Mouse (Mus musculus): ENCODE measurements around the gene Helq.

Gene Helq

DNA sequence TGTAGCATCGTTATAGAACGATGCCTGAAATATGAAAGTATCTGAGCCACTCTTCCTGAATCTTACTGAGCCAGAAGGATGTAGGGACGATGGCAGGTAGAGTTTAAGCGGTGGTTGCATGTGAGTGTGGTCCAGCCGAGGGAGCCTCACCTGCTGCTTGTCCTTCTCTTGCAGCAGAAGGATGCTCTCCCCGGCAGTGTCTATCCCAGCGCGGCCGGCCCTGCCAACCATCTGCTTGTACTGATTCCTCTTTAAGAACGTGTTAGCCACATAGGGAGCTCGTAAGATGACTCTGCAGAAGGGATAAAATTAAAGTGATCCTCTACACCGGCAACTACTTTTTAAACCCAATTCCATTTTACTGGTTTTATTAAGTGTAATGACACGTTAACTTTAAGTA lies 19.4 kb downstream of the Helq start:
- in situ Hi-C loops (cut with MboI), result no loop called here

DNA sequence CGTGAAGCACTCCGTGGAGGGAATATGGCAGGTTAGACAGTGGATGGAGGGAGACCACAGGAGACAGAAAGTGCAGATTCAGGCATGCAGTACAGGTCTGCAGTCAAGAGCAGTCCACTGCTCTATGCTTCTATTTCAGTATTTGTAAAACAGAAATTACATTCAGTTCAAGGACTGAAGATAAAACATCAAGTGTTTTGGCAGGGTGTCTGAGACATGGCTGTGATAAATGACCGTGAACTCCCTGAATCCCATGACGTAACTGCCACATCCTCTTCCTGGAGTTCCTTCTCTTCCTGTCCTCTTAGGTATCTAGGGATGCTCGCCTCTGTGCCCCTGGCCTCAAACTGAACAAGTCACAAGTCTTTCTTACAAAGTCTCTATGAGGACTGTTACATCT lies 21.5 kb downstream of the Helq start:
- in situ Hi-C loops (cut with MboI), result no loop called here

DNA sequence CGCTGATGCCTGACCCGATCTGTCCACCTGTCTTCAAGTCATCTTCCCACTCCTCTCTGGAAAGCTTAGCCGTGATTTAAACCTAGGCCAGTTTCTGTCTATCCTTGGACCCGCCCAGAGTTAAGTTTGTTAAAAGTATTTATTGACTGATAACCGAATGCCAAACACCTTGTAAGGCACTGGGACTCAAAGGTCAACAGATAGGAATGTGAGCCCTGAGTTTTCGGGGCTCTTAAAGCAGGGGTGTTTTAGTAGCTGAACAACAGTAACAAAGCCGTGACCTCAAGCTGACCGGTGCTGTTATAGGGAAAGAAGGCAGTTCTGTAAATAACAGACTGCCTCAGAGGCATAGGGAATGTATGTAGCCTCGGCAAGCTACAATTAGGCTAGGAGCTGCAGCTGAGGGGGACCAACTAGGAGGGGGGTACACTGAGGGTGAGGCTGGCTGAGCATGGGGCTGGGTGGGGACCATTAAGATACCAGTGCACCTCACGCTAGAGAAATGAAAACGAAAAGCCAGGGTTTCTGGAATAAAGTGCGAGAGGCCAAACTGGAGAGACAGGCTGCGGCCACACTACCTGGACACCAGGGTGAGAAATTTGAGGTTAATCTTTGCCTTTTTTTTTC lies 22.5 kb downstream of the Helq start:
- in situ Hi-C loops (cut with MboI), result no loop called here

DNA sequence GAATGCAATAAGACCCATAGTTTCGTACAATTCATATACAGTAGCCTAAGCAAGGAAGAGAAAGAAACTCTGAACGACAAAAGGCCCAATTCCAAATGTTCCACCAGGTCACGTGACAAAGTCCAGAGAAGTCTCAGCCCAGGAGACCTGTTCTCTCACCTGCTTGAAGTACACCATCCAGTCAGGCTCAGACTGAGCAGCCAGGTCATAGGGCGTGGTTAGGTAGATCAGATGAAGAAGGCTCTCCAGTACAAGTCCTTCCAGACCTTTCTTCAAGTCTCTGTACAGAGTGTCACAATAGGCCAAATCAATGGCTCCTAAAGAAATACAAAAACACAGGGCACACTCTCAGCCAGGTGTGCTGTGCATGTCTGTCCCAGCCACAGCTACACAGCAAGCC lies 26.8 kb downstream of the Helq start:
- in situ Hi-C loops (cut with MboI), result no loop called here

DNA sequence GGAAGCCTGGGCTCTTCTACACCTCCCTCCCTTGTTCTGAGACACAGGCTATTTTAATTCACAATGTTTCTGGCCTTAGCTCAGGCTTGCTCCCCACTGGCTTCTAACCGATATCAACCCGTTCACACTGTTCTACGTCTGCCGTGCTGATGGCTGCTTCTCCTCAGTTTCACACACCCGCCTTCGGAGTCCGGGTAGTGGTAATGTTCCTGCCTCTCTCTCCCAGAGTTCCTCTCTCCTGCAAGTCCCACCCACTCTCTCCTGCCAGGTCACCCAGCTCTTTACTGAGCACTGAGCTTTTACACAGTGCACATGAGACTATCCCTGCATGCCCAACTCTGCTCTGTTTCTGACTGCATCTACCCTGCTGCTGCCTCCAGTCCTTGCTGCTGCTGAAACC lies 32.4 kb downstream of the Helq start:
- in situ Hi-C loops (cut with MboI), result no loop called here

DNA sequence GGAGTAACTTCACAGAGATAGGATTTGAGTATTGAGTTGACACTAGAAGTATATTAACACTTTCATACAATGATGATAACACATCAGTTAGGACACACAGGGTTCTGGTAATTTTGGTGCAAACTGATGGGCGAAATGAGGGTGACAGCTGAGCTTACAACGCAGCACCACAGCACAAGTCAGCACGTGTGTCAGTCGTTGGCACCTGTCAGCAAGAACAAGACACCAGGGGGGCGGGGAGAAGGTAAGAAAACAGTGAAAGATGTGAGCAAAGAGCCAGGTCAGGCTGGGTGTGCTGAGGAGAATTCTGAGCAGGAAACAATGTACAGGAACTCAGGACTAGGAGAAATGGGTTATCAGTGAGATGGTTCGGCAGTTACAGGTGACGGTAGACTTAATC lies 36.7 kb downstream of the Helq start:
- in situ Hi-C loops (cut with MboI), result no loop called here

DNA sequence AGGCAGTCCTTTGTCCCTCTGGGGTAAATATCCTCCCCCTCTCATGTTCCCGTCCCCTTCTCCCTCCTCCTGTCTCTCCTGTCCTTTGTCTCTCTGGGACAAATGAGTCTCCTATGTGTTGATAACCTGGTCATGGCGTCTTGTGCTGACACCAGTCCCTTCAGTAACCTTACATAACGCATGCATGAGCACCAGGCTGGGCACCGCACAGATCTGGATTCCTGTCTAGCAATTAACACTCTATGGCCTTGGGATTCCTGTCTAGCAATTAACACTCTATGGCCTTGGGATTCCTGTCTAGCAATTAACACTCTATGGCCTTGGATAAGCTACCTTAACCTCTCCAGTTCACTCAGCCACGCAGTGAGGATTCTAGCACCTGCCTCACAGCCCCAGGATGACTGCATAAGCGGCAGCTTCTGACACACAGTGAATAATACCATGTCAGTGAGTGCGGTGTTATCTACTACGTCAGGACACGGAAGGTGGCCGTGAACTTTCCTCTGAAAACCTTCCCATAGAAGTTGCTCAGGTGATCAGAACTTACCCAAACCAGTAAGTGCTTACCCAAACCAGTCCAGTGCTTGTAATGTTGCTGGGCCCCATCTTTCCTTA lies 38.2 kb downstream of the Helq start:
- in situ Hi-C loops (cut with MboI), result no loop called here

DNA sequence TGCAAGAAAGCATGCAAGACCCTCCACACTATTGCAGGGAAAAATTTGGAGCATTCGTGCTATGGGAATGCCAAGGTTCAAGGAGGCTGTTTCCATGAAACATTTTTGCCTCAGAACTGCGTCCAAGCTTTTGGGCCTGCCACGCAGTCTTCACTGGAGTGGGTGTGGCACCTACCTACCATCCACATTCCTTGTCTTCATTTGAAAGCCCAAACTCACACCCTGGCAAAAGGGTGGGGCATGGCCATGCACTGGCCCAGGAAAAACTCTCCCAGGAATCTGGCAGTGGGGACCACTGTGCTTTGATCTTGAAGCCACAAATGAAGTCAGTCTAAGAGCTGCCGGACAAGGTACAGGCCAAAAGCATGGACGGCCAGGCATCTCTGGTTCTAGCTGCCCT lies 40.3 kb downstream of the Helq start:
- in situ Hi-C loops (cut with MboI), result no loop called here

DNA sequence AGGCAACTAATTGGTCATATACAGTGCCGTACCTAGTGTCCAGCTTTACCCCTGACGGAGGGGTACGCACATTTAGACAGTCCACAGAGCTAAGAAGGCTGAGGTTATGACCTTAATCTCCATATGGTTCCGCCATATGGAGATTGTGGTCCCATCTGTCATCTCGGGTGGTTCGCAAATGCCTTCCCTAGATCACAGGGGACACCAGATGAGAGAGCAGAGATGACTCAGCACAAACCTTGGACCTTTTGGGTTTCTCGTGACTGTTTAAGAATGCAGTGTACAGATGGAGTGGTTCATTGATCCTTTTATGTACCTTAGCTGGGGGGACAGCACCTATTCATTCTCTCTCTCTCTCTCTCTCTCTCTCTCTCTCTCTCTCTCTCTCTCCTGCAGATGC lies 45.0 kb downstream of the Helq start:
- in situ Hi-C loops (cut with MboI), result no loop called here

DNA sequence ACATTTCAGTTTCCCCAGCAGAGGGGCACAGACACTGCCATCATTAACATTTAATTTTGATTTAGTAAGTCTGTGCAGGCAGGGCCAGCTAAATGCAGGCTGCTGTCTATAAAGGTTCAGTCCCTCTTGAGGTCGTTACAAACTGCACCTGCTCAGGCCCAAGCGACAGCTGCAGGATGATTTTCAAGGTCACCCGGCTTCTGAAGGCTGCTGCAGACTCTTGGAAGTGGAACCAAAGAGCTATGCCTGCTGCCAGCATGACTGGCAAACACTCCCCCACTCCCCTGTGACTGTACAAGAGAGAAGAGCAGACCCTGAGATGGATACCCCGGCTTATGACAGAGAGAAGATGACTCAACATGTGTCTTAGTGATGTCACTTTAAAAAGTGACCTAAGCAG lies 46.7 kb downstream of the Helq start:
- in situ Hi-C loops (cut with MboI), result no loop called here

DNA sequence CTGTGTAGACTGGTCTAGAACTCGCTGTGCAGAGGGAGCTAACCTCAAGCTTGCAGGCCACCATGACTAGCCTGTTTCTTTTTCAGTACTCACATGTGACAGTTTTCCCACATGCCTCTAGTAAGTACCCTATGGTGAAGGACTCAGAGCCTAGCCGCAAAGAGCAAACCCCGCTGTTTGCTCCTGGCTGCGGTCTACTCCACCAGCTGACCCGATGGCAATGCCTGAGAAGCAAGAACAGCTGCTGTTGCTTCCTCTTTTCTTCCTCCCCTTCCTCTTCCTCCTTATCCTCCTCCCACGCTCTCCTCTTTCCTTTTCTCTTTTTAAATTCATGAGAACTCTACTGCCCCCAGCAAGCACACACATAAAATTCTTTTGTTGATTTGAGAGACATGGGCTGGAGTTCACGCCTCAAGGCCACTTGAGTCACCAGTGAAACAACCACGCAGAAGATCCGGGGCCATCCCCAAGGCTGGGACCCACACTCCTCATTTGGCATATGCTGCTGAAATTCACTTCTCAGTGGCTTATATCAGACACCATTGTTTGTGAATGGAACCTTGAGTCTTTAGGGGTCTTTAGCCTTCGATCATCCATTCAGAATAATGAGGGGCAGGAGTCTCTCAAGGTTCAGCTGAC lies 47.7 kb downstream of the Helq start:
- in situ Hi-C loops (cut with MboI), result no loop called here

DNA sequence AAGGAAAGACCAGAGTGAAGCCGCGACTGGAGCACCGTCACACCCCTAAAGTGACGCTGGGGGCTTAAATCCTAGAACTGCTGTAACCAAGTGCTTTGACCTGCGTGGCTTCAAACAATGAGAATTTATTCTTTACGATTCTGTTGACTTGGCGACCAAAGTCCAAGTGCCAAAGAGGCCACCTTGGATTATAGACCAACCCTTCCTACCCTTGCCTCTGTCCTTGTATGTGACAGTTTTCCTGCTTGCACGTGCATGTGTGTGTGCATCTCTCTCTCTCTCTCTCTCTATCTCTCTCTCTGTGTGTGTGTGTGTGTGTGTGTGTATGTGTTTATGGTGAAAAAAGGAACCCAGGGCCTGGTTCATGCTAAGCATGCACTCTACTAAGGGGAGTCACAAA lies 59.6 kb downstream of the Helq start:
- in situ Hi-C loops (cut with MboI), result no loop called here

DNA sequence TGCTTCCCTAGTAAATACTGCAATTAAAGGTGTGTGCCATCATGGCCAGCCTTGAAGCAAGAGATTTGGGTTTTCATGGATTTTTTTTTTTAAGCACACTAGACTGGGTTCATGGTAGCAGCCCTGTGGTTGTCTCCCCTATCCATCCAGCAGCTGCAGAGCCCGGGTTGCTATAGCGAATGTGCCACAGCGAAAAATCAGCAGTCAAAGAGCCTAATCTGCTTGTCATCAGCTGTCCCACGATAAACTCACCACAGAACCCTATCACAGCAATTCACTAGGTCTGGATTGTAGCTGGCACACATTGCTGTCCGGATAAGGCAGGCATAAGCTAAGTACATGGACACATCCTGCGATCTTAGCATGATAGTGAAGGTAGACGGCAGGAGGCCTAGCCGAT lies 61.5 kb downstream of the Helq start:
- in situ Hi-C loops (cut with MboI), result no loop called here

DNA sequence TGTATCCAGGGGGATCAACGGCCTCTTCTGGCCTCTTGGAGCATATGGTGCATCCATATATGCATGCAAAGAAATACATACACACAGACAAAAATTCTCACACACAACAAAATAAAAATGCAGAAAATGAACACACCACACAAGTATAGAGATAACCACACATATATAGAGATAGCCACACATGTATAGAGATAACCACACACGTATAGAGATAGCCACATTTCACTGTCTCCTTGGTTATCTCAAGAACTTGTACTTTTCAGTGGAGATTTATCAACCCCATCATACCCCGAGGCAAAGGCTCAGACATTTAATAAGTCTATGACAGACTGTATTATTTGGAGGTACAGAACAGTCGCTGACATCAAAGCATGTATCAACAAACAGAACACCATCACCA lies 63.9 kb downstream of the Helq start:
- in situ Hi-C loops (cut with MboI), result no loop called here

DNA sequence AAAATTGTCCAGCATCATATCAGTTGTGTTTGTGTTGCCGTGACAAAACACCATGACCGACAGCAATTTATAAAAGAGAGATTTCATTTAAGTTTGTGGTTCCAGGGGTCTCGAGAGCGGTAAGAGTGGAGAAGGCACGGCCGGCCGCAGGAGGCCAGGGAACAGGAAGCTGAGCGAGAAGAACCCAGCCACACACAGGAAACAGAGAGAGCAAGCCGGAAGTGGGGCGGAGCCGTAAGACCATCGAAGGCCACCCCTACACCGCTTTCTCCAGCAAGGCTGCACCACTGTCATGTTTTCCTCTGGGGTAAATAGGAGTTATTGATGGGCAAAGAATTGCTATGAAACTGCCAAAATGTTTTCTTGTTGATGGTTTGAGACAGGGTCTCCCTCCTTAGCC lies 69.6 kb downstream of the Helq start:
- in situ Hi-C loops (cut with MboI), result no loop called here

DNA sequence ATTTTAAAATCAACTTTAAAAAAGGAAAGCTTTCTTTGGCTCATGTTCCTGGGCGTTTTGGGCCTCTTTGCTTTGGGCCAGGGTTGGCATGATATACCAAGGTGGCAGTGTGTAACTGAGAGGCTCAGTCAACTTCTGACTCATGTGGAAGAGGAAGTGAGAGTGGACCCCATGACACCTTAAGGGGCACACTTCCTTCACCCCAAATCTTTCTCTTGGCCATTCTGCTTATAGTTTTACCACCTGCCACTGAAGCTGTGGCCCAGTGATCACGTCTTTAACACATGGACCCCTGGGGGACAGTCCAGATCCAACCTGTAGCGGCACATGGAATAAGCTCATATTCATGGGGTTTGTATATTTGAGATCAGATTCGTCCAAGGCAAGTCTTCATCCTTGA lies 72.4 kb downstream of the Helq start:
- in situ Hi-C loops (cut with MboI), result no loop called here

DNA sequence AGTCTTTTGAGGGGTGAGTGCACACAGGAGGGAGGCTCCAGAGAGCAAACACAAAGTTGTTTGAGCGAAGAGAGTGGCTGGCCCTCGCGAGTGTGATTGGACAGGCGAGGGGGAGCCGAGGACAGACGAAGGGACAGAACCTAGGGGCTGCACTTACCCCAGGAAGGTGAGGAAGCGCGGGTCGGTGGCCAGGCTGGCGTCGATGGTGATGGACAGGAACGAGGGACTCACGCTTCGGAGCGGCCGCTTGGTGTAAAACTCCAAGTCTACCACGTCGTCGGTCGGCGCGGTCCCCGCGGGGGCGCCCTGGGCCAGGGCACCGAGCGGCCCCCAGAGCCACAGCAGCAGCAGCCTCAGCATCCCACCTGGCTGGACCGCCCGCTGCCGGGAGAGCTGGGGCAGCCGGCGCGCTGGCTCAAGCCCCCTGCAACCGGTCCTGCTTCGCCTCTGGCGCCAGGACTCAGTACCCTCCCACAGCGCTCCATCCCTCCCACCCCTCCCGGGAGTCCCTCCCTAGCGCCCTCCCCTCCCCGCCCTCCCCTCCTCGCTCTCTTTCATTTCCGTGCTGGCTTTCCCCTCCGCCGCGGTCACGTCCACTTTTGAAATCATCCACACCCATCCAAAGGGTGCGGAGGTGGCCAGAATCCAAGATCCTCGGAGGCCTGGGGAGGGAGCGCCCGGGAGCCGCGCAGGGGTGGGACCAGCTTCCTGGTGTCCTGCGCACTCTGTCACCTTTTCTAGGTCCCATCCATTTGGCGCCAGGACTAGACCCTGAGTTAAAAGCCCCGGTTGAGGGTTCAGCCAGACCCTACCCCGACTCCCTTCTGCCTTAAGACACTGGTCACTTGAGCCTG lies 78.9 kb downstream of the Helq start, which contains the start of gene Hpse:
Gene Hpse, minus strand, starts transcription at position 482 of the 854 bp plus-strand sequence.
- in situ Hi-C loops (cut with MboI), result no loop called here

DNA sequence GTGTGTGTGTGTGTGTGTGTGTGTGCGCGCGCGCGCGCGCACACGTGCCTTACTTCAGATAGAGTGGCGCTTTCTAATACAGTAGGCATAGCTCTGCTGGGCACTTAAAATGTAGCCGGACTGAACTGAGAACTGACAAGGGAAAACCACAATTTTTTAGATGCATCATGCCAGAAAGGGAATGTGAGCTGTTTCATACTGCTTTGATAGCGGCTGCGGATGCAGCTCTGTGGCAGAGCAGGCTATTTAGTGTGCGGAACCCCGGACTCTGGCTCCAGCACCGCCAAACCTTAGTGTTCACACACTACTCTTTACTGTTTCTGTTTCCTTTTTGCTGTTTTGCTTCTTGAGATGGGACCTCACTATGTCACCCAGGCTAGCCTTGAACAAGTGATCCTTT lies 81.6 kb downstream of the Helq start:
- in situ Hi-C loops (cut with MboI), result no loop called here
